ENCODE assay signal across 9 mouse cellular contexts in genomic region chr4:148604541-148605165, GRCm38 (mm10). TPM values are rescaled to one million over a fixed set of nuclear protein-coding genes. Genes with fewer than 3 reads are reported as not detected.
DNase-seq lines count a peak whose midpoint lies in the region; ATAC-seq and TF ChIP-seq lines count a peak whose summit lies in the region.
"Had no signal": no experiment of that assay in that cellular context is flagged by ENCODE, and none has a peak within 500 bp of the region (broad histone marks: within the 10 kb centered on the region; RNA-seq: fewer than 3 reads in every experiment).

No protein-coding gene starts in this region.

- H3K27ac ChIP-seq in kidney, embryonic 15.5 days: no peak overlapping the region
- no peak overlapping the region for H3K27ac ChIP-seq in midbrain, embryonic 14.5 days (replicated peaks; ENCODE audit: low read depth, low read length)

- peak; percentile 70 for TF ChIP-seq CTCF in G1E (IDR thresholded peaks at IDR 0.05; ENCODE audit: low read depth, low read length)

- no peak overlapping the region for H3K4me3 ChIP-seq in kidney, embryonic 15.5 days (replicated peaks)
- no peak overlapping the region for H3K4me3 ChIP-seq in G1E (ENCODE audit: low read depth, low read length)
- no peak overlapping the region for H3K4me3 ChIP-seq in midbrain, embryonic 14.5 days (replicated peaks; ENCODE audit: low read depth, low read length)
- H3K4me3 ChIP-seq: megakaryocyte, embryonic 14.5 days had no signal

- ATAC-seq in kidney, embryonic 15.5 days (replicated peaks; ENCODE audit: low FRiP score): no peak
- ATAC-seq in G1E (ENCODE audit: extremely low read depth, insufficient number of reproducible peaks, low FRiP score, poor library complexity, severe bottlenecking): peak; percentile 74
- 0 out of 2 replicates have a peak, but pooled peaks have one; percentile 29 for ATAC-seq in midbrain, embryonic 14.5 days (ENCODE audit: low FRiP score, low TSS enrichment)

- intact Hi-C loops in gastrocnemius, postnatal 36 days (cut with DNase I): no loop called here
- intact Hi-C loops in left cerebral cortex, postnatal 4 days (cut with DNase I): no loop called here

- no peak overlapping the region for H3K9ac ChIP-seq in kidney, embryonic 15.5 days
- H3K9ac ChIP-seq in midbrain, embryonic 14.5 days (replicated peaks; ENCODE audit: low read length): no peak overlapping the region

- peaks cover 5% of the 10 kb centered on the region for H3K36me3 ChIP-seq in kidney, embryonic 15.5 days
- peaks cover 89% of the 10 kb centered on the region for H3K36me3 ChIP-seq in G1E (replicated peaks)
- peaks cover 3% of the 10 kb centered on the region; the same call in 1 of the 2 replicates for H3K36me3 ChIP-seq in midbrain, embryonic 14.5 days (ENCODE audit: control insufficient read depth, insufficient read depth, low read length)

- DNase-seq in kidney, adult 11 months: peak; percentile 52
- DNase-seq in G1E (ENCODE audit: low spot score): peak; percentile 50
- DNase-seq in cerebellum, postnatal 36 days: peak; percentile 65 to 69
- peak; percentile 42 to 51 for DNase-seq in gastrocnemius, postnatal 36 days
- DNase-seq in left cerebral cortex, postnatal 4 days: peak; percentile 66
- peak; percentile 79 for DNase-seq in midbrain, embryonic 14.5 days
- DNase-seq in testis, postnatal 10 days (ENCODE audit: low spot score): peak; percentile 77

- no peak overlapping the region for H3K4me2 ChIP-seq in kidney, embryonic 15.5 days
- no peak overlapping the region for H3K4me2 ChIP-seq in midbrain, embryonic 14.5 days (ENCODE audit: low read length)

- no peaks in the 10 kb centered on the region for H3K9me3 ChIP-seq in kidney, embryonic 15.5 days (replicated peaks)
- H3K9me3 ChIP-seq in G1E (replicated peaks): no peaks in the 10 kb centered on the region
- H3K9me3 ChIP-seq in midbrain, embryonic 14.5 days (ENCODE audit: control insufficient read depth, low read length): no peaks in the 10 kb centered on the region
- H3K9me3 ChIP-seq: megakaryocyte, embryonic 14.5 days had no signal

- WGBS in kidney, embryonic 15.5 days: 94% methylated on average over 3 of the region's 3 CpGs
- 88% methylated on average over 3 of the region's 3 CpGs for WGBS in midbrain, embryonic 14.5 days

- 0 out of 2 replicates have a peak, but pooled peaks cover 5% of the 10 kb centered on the region for H3K4me1 ChIP-seq in kidney, embryonic 15.5 days
- H3K4me1 ChIP-seq in G1E (ENCODE audit: insufficient read depth, low read depth, low read length): peaks cover 19% of the 10 kb centered on the region
- H3K4me1 ChIP-seq in midbrain, embryonic 14.5 days (ENCODE audit: control insufficient read depth, insufficient read depth, low read length): no peaks in the 10 kb centered on the region

- no peaks in the 10 kb centered on the region for H3K27me3 ChIP-seq in kidney, embryonic 15.5 days
- no peaks in the 10 kb centered on the region for H3K27me3 ChIP-seq in G1E (ENCODE audit: insufficient read depth, low read length)
- no peaks in the 10 kb centered on the region for H3K27me3 ChIP-seq in midbrain, embryonic 14.5 days (ENCODE audit: control insufficient read depth, insufficient read depth, low read length)
- H3K27me3 ChIP-seq: megakaryocyte, embryonic 14.5 days had no signal

RNA-seq across cellular contexts. Expression of gene Masp2, which starts 2.3 kb away (rescaled TPM):
- 0.44 and 0.69 TPM in 2 replicates for polyA plus RNA-seq in kidney, embryonic 15.5 days (2015; fragmentation: Nextera tagmentation; extraction: Ambion mirVana)
- total RNA-seq in G1E (2014; fragmentation: Nextera tagmentation) (16.5 and 18.1 TPM in 2 replicates), G1E (2017) (2.3 and 2.9 TPM in 2 replicates)
- 0.57 and 0.69 TPM in 2 replicates for polyA plus RNA-seq in G1E (2012)
- total RNA-seq in gastrocnemius, postnatal 36 days (2021): under 1 TPM; 0.17 to 0.77 TPM
- 1 to 10 TPM; 2.1 to 2.3 TPM for total RNA-seq in left cerebral cortex, postnatal 4 days (2021)
- 0.51 and 1.00 TPM in 2 replicates for polyA plus RNA-seq in midbrain, embryonic 14.5 days (2014; fragmentation: Nextera tagmentation; extraction: Ambion mirVana)

RNA-seq across cellular contexts. Expression of gene Srm, which starts 13.3 kb away (rescaled TPM):
- polyA plus RNA-seq in kidney, embryonic 15.5 days (2015; fragmentation: Nextera tagmentation; extraction: Ambion mirVana): 192 and 209 TPM in 2 replicates
- 328 and 436 TPM in 2 replicates for total RNA-seq in G1E (2014; fragmentation: Nextera tagmentation)
- total RNA-seq in G1E (2017): 37.8 and 39.5 TPM in 2 replicates
- 379 and 407 TPM in 2 replicates for polyA plus RNA-seq in G1E (2012)
- 10 to 100 TPM; 10.2 to 14.4 TPM for total RNA-seq in gastrocnemius, postnatal 36 days (2021)
- 100 to 1,000 TPM; 107 to 109 TPM for total RNA-seq in left cerebral cortex, postnatal 4 days (2021)
- polyA plus RNA-seq in midbrain, embryonic 14.5 days (2014; fragmentation: Nextera tagmentation; extraction: Ambion mirVana): 146 and 171 TPM in 2 replicates

RNA-seq across cellular contexts. Expression of gene Tardbp, which starts 22.2 kb away (rescaled TPM):
- 360 and 392 TPM in 2 replicates for polyA plus RNA-seq in kidney, embryonic 15.5 days (2015; fragmentation: Nextera tagmentation; extraction: Ambion mirVana)
- total RNA-seq in G1E (2014; fragmentation: Nextera tagmentation): 296 and 308 TPM in 2 replicates
- total RNA-seq in G1E (2017): 465 and 649 TPM in 2 replicates
- polyA plus RNA-seq in G1E (2012): 26.7 and 59.3 TPM in 2 replicates
- total RNA-seq in gastrocnemius, postnatal 36 days (2021): 100 to 1,000 TPM in 1 of 2 experiments, 10 to 100 TPM in 1; 97.3 to 116 TPM
- 100 to 1,000 TPM; 263 to 324 TPM for total RNA-seq in left cerebral cortex, postnatal 4 days (2021)
- polyA plus RNA-seq in midbrain, embryonic 14.5 days (2014; fragmentation: Nextera tagmentation; extraction: Ambion mirVana): 105 and 106 TPM in 2 replicates

RNA-seq across cellular contexts. Expression of gene Gm572, which starts 38.5 kb away (rescaled TPM):
- not detected in 2 replicates for polyA plus RNA-seq in kidney, embryonic 15.5 days (2015; fragmentation: Nextera tagmentation; extraction: Ambion mirVana)
- total RNA-seq in G1E (2014; fragmentation: Nextera tagmentation) (not detected in 2 replicates), G1E (2017) (not detected in 2 replicates)
- polyA plus RNA-seq in G1E (2012): not detected in 2 replicates
- total RNA-seq in gastrocnemius, postnatal 36 days (2021): 1 to 10 TPM; 5.6 to 6.8 TPM
- total RNA-seq in left cerebral cortex, postnatal 4 days (2021): not detected
- not detected in 2 replicates for polyA plus RNA-seq in midbrain, embryonic 14.5 days (2014; fragmentation: Nextera tagmentation; extraction: Ambion mirVana)

RNA-seq across cellular contexts. Expression of gene Exosc10, which starts 46.4 kb away (rescaled TPM):
- 89.3 and 98.3 TPM in 2 replicates for polyA plus RNA-seq in kidney, embryonic 15.5 days (2015; fragmentation: Nextera tagmentation; extraction: Ambion mirVana)
- total RNA-seq in G1E (2014; fragmentation: Nextera tagmentation): 133 and 151 TPM in 2 replicates
- total RNA-seq in G1E (2017): 78.0 and 79.7 TPM in 2 replicates
- polyA plus RNA-seq in G1E (2012): 48.8 and 55.9 TPM in 2 replicates
- total RNA-seq in gastrocnemius, postnatal 36 days (2021): 10 to 100 TPM; 16.8 to 21.5 TPM
- 10 to 100 TPM; 70.7 to 75.5 TPM for total RNA-seq in left cerebral cortex, postnatal 4 days (2021)
- polyA plus RNA-seq in midbrain, embryonic 14.5 days (2014; fragmentation: Nextera tagmentation; extraction: Ambion mirVana): 76.5 and 93.2 TPM in 2 replicates
